Mouse (Mus musculus) limb, embryonic 15.5 days (tissue): Measurements from ENCODE around the gene Trem3. TPM values are rescaled to one million over a fixed set of nuclear protein-coding genes. Genes with fewer than 3 reads are reported as not detected.

Source experiments
- ATAC-seq: fragments of 200-750 bp; cut with Nextera tagmentation; 2 replicates; pipeline ENCODE4 v1.8.0; 2017; ENCODE audit warnings: low read depth, moderate TSS enrichment; ENCODE audit not compliant: insufficient number of reproducible peaks, low FRiP score, low TSS enrichment
- H3K27ac ChIP-seq: fragments of 300-500 bp; sonication (generic); 2 replicates; pipeline ENCODE4 v1.5.1; 2015; ENCODE audit warnings: moderate library complexity, mild to moderate bottlenecking, inconsistent platforms
- H3K27me3 ChIP-seq: fragments of 300-500 bp; sonication (generic); 2 replicates; pipeline ENCODE4 v1.6.1; 2015; ENCODE audit warnings: inconsistent platforms
- H3K36me3 ChIP-seq: fragments of 300-500 bp; sonication (generic); 2 replicates; pipeline ENCODE4 v1.6.1; 2015; ENCODE audit warnings: inconsistent platforms
- H3K4me1 ChIP-seq: fragments of 300-500 bp; sonication (generic); 2 replicates; pipeline ENCODE4 v1.6.1; 2015; ENCODE audit warnings: inconsistent platforms
- H3K4me2 ChIP-seq: fragments of 300-500 bp; sonication (generic); 2 replicates; pipeline ENCODE4 v1.6.1; 2015; ENCODE audit warnings: mild to moderate bottlenecking, inconsistent platforms
- H3K4me3 ChIP-seq: fragments of 300-500 bp; sonication (generic); 2 replicates; pipeline ENCODE4 v1.5.1; 2015; ENCODE audit warnings: mild to moderate bottlenecking, inconsistent platforms
- H3K9ac ChIP-seq: fragments of 300-500 bp; sonication (generic); 2 replicates; pipeline ENCODE4 v1.6.1; 2015; ENCODE audit warnings: inconsistent platforms
- H3K9me3 ChIP-seq: fragments of 300-500 bp; sonication (generic); 2 replicates; pipeline ENCODE4 v1.6.1; 2016; ENCODE audit warnings: inconsistent platforms
- WGBS: fragments of 180-500 bp; shearing (Covaris S2); methylation state at CpG from one replicate; pipeline ENCODE4 v1.1.7; 2015; 5-methylcytosine and 5-hydroxymethylcytosine counted together
- polyA plus RNA-seq: library from polyadenylated mRNA; unstranded; fragments of >200 nt; fragmentation: Nextera tagmentation; extraction: Ambion mirVana; gene quantifications from 2 replicates; pipeline ENCODE4 v1.2.1, GENCODE M21; 2015

Trem3 gene
- polyA plus RNA-seq, 1 experiment from 2014 or later, result 0.15 TPM

GRCm38 (mm10) chr17:48299756-48300155 is 52.2 kb downstream of the Trem3 start:
- 54% methylated on average over 7 of the region's 7 CpGs for WGBS
- H3K9me3 ChIP-seq, result no peaks in the 10 kb centered on the region
- no peak overlapping the region for H3K4me3 ChIP-seq
- H3K4me1 ChIP-seq, result no peaks in the 10 kb centered on the region
- no peak for ATAC-seq
- no peak overlapping the region for H3K4me2 ChIP-seq
- H3K27me3 ChIP-seq, result no peaks in the 10 kb centered on the region
- H3K36me3 ChIP-seq, result no peaks in the 10 kb centered on the region
- no peak overlapping the region for H3K27ac ChIP-seq
- no peak overlapping the region for H3K9ac ChIP-seq

GRCm38 (mm10) chr17:48300199-48300598 is 52.6 kb downstream of the Trem3 start:
- Histone ChIP-seq H3K9ac (no peak overlapping the region), H3K4me2 (no peak overlapping the region), H3K36me3 (no peaks in the 10 kb centered on the region), H3K4me3 (no peak overlapping the region), H3K27ac (no peak overlapping the region), H3K4me1 (no peaks in the 10 kb centered on the region), H3K9me3 (no peaks in the 10 kb centered on the region), H3K27me3 (no peaks in the 10 kb centered on the region)
- no peak for ATAC-seq
- WGBS, result 53% methylated on average over 7 of the region's 7 CpGs

- Histone ChIP-seq H3K9me3 (no peaks in the 10 kb centered on the region), H3K4me2 (no peak overlapping the region), H3K27ac (no peak overlapping the region), H3K9ac (no peak overlapping the region), H3K27me3 (no peaks in the 10 kb centered on the region), H3K36me3 (no peaks in the 10 kb centered on the region), H3K4me3 (no peak overlapping the region), H3K4me1 (no peaks in the 10 kb centered on the region)
- no peak for ATAC-seq
- WGBS, result 65% methylated on average over 9 of the region's 9 CpGs
Measured at GRCm38 (mm10) chr17:48300861-48301260, 53.3 kb downstream of the Trem3 start.

- ATAC-seq, result no peak
- no peaks in the 10 kb centered on the region for H3K4me1 ChIP-seq
- H3K4me2 ChIP-seq, result no peak overlapping the region
- no peaks in the 10 kb centered on the region for H3K36me3 ChIP-seq
- H3K27ac ChIP-seq, result no peak overlapping the region
- no peaks in the 10 kb centered on the region for H3K9me3 ChIP-seq
- H3K9ac ChIP-seq, result no peak overlapping the region
- no peaks in the 10 kb centered on the region for H3K27me3 ChIP-seq
- 88% methylated on average over 5 of the region's 5 CpGs for WGBS
- H3K4me3 ChIP-seq, result no peak overlapping the region
Measured at GRCm38 (mm10) chr17:48301792-48302191, 54.2 kb downstream of the Trem3 start.

Other genes starting within 250 kb of the Trem3 start
- not detected in 2 replicates for gene 1700122O11Rik, start 209.5 kb upstream of the Trem3 start, polyA plus RNA-seq
- not detected in 2 replicates for gene 1700067P10Rik, start 158.5 kb upstream of the Trem3 start, polyA plus RNA-seq
- 0.12 TPM in 1 of 2 replicates, not detected in the other for gene 9830107B12Rik, start 101.5 kb upstream of the Trem3 start, polyA plus RNA-seq
- gene A530064D06Rik, start 80.5 kb upstream of the Trem3 start, polyA plus RNA-seq, result 0.17 TPM in 1 of 2 replicates, not detected in the other
- 0.06 and 0.15 TPM in 2 replicates for gene Trem1, start 15.0 kb upstream of the Trem3 start, polyA plus RNA-seq
- gene Treml4, start 16.5 kb downstream of the Trem3 start, polyA plus RNA-seq, result 0.26 and 0.37 TPM in 2 replicates
- 0.05 and 0.18 TPM in 2 replicates for gene Treml2, start 51.7 kb downstream of the Trem3 start, polyA plus RNA-seq
- gene B430306N03Rik, start 68.4 kb downstream of the Trem3 start, polyA plus RNA-seq, result 0.15 and 0.17 TPM in 2 replicates
- 5.5 and 6.9 TPM in 2 replicates for gene Trem2, start 98.6 kb downstream of the Trem3 start, polyA plus RNA-seq
- 0.48 and 0.83 TPM in 2 replicates for gene Treml1, start 112.1 kb downstream of the Trem3 start, polyA plus RNA-seq
- gene Nfya, start 162.1 kb downstream of the Trem3 start, polyA plus RNA-seq, result 13.6 and 13.9 TPM in 2 replicates
- 38.4 and 40.3 TPM in 2 replicates for gene Oard1, start 162.2 kb downstream of the Trem3 start, polyA plus RNA-seq
- gene Apobec2, start 185.2 kb downstream of the Trem3 start, polyA plus RNA-seq, result 26.8 and 97.4 TPM in 2 replicates
- 1.8 and 3.0 TPM in 2 replicates for gene Tspo2, start 203.7 kb downstream of the Trem3 start, polyA plus RNA-seq
- gene Unc5cl, start 207.1 kb downstream of the Trem3 start, polyA plus RNA-seq, result 0.06 and 0.14 TPM in 2 replicates